Mouse (Mus musculus) brain, embryonic 14.5 days (tissue): ENCODE results near the gene Rbm4b.

Source experiments
- CTCF ChIP-seq: fragments of 200-500 bp; IDR thresholded peaks from 2 replicates; pipeline ENCODE4 v1.5.1; 2012; ENCODE audit warnings: inconsistent platforms, mild to moderate bottlenecking, moderate library complexity, borderline replicate concordance; ENCODE audit not compliant: insufficient read depth, insufficient read length; ENCODE audit errors: extremely low read depth
- POLR2A ChIP-seq: fragments of 200-500 bp; IDR thresholded peaks from 2 replicates; pipeline ENCODE4 v1.6.1; 2012; ENCODE audit warnings: mild to moderate bottlenecking, inconsistent platforms, borderline replicate concordance; ENCODE audit not compliant: poor library complexity, insufficient read depth, insufficient read length, severe bottlenecking; ENCODE audit errors: extremely low read depth

DNA sequence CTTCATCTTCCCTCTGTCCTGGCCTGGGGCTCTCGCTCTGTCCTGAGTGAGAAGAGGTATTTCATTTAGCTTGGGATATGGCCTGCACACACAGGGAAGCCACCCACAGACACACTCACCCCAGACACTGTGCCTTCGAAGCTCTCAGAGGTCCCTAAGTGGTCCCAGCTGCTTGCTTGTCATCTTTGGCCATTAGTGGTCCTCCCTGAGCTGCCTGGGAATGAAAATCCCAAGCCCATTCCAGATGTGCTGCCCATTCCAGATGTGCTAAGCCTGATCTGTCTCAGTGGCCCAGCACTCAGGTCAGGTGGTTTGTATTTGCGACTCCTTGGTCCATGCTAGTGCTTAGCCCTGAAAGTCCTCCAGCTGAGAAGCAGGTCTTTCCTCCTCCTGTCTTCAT is 42.4 kb upstream of the Rbm4b start:
- TF ChIP-seq POLR2A (no peak), CTCF (no peak)
